Mouse (Mus musculus): ENCODE results near the gene Rep15. TPM values are rescaled to one million over a fixed set of nuclear protein-coding genes. Genes with fewer than 3 reads are reported as not detected.

The Rep15 gene
- polyA plus RNA-seq, 2 experiments, result 1.3 TPM

DNA sequence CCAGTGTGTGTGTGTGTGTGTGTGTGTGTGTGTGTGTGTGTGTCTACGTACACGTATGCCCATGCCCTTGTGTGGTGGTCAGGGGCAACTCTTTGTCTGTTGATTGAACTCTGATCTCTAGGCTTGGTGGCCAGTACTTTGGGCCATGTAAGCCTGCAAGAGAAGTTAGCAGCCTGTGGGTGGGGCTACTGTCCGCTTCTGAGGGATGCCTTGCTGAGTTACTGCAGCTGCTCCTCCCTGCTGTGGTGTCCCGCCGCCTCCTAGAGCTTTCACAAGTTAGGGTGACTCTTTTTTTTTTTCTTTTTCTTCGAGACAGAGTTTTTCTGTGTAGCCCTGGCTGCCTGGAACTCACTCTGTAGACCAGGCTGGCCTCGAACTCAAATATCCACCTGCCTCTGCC is 26.9 kb downstream of the Rep15 start:
- H3K4me3 ChIP-seq (replicated peaks; ENCODE audit: low read length), result no peak overlapping the region
- no peak overlapping the region for H3K4me2 ChIP-seq (replicated peaks; ENCODE audit: low read depth, low read length, severe bottlenecking)
- DNase-seq (ENCODE audit: low spot score), result no peak
- TF ChIP-seq POLR2A (IDR thresholded peaks at IDR 0.05; ENCODE audit: borderline replicate concordance, extremely low read depth, insufficient read depth, insufficient read length), result no peak
- no peak overlapping the region for H3K9ac ChIP-seq (ENCODE audit: low read depth, low read length, severe bottlenecking)
- H3K27ac ChIP-seq (replicated peaks; ENCODE audit: low read depth, low read length), result no peak overlapping the region
- H3K9me3 ChIP-seq (ENCODE audit: control insufficient read depth, low read length), result no peaks in the 10 kb centered on the region
- H3K27me3 ChIP-seq (ENCODE audit: control insufficient read depth, insufficient read depth, low read length), result no peaks in the 10 kb centered on the region
- H3K36me3 ChIP-seq (ENCODE audit: control insufficient read depth, insufficient read depth, low read length), result peaks cover 58% of the 10 kb centered on the region
- H3K4me1 ChIP-seq (ENCODE audit: control insufficient read depth, insufficient read depth, low read length), result peaks cover 7% of the 10 kb centered on the region; the same call in 1 of the 2 replicates
- 76% methylated on average over 7 of the region's 7 CpGs for WGBS
- ATAC-seq (ENCODE audit: low FRiP score, low read depth), result no peak

DNA sequence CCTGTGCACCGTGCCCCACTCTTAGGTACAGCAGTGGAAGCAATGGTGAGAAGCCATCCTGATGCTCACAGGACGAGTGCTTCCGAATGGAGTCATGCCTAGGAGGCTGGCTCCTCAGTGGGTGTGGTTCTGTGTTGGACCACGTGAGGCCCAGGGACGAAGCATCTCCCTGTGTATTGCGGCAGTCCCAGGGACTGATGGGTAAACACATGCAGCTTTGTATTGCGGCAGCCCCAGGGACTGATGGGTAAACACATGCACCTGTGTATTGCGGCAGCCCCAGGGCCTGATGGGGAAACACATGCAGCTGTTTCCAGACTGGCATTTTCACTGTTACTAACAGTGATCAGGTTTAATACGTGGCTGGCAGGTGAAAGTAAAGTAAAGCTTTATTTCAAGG is 29.2 kb downstream of the Rep15 start:
- DNase-seq (ENCODE audit: low spot score) (no peak), ATAC-seq (ENCODE audit: low FRiP score, low read depth) (no peak; the same call in 1 of the 2 replicates)
- no peak overlapping the region for H3K4me2 ChIP-seq (replicated peaks; ENCODE audit: low read depth, low read length, severe bottlenecking)
- no peaks in the 10 kb centered on the region for H3K27me3 ChIP-seq (ENCODE audit: control insufficient read depth, insufficient read depth, low read length)
- no peak overlapping the region for H3K4me3 ChIP-seq (replicated peaks; ENCODE audit: low read length)
- H3K9ac ChIP-seq (ENCODE audit: low read depth, low read length, severe bottlenecking), result no peak overlapping the region
- H3K4me1 ChIP-seq (ENCODE audit: control insufficient read depth, insufficient read depth, low read length), result peaks cover 10% of the 10 kb centered on the region
- no peak for TF ChIP-seq POLR2A (IDR thresholded peaks at IDR 0.05; ENCODE audit: borderline replicate concordance, extremely low read depth, insufficient read depth, insufficient read length)
- H3K27ac ChIP-seq (replicated peaks; ENCODE audit: low read depth, low read length), result no peak overlapping the region
- H3K36me3 ChIP-seq (ENCODE audit: control insufficient read depth, insufficient read depth, low read length), result peaks cover 48% of the 10 kb centered on the region
- WGBS, result 55% methylated on average over 9 of the region's 9 CpGs
- H3K9me3 ChIP-seq (ENCODE audit: control insufficient read depth, low read length), result no peaks in the 10 kb centered on the region

DNA sequence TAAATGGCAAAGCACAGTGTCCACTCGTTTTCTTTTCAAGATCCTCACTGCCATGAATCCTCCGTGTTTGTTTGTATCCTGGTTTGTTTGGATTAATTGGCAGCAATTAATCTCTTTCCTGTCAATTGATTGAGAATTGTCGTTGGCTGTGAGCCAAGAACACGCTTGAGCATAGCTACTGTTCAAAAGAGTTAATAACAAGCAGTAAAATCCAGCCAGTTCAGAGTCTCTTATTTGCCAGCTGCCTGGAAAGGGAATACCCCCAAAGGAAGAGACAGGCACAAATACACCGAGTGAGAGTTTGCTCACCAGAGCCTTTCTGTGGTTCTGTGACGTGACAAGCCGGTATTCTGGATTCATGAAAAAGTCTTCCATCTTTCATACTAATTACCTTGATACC is 29.6 kb downstream of the Rep15 start:
- H3K27me3 ChIP-seq (ENCODE audit: control insufficient read depth, insufficient read depth, low read length), result no peaks in the 10 kb centered on the region
- 38% methylated on average over 7 of the region's 7 CpGs for WGBS
- H3K36me3 ChIP-seq (ENCODE audit: control insufficient read depth, insufficient read depth, low read length), result peaks cover 51% of the 10 kb centered on the region
- no peak for TF ChIP-seq POLR2A (IDR thresholded peaks at IDR 0.05; ENCODE audit: borderline replicate concordance, extremely low read depth, insufficient read depth, insufficient read length)
- H3K9ac ChIP-seq (ENCODE audit: low read depth, low read length, severe bottlenecking), result no peak overlapping the region
- H3K4me2 ChIP-seq (replicated peaks; ENCODE audit: low read depth, low read length, severe bottlenecking), result no peak overlapping the region
- H3K4me3 ChIP-seq (replicated peaks; ENCODE audit: low read length), result no peak overlapping the region
- peak; percentile 6 for DNase-seq (ENCODE audit: low spot score)
- no peak overlapping the region for H3K27ac ChIP-seq (replicated peaks; ENCODE audit: low read depth, low read length)
- no peaks in the 10 kb centered on the region for H3K9me3 ChIP-seq (ENCODE audit: control insufficient read depth, low read length)
- H3K4me1 ChIP-seq (ENCODE audit: control insufficient read depth, insufficient read depth, low read length), result peaks cover 10% of the 10 kb centered on the region
- no peak; the same call in 1 of the 2 replicates for ATAC-seq (ENCODE audit: low FRiP score, low read depth)

DNA sequence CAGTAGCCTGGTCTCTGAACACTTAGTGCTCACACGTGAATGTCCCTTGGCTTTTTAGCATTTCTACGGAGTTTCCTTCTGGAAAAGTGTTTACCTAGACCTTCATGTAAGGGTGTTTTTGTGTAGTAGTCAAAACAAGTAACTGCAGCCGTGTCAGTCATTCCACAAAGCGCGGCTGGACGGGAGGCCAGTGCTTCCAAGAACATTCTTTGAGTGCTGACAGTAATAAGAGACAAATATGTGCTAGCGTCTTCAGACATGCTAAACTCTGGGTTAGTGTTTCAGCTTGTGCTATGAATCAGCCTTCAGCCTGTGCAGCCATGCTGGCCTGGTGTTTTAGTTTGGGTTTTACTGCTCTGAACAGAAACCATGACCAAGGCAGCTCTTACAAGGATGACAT is 30.3 kb downstream of the Rep15 start:
- H3K9me3 ChIP-seq (ENCODE audit: control insufficient read depth, low read length), result no peaks in the 10 kb centered on the region
- H3K36me3 ChIP-seq (ENCODE audit: control insufficient read depth, insufficient read depth, low read length), result peaks cover 55% of the 10 kb centered on the region
- DNase-seq (ENCODE audit: low spot score) (no peak), ATAC-seq (ENCODE audit: low FRiP score, low read depth) (no peak)
- H3K27ac ChIP-seq (replicated peaks; ENCODE audit: low read depth, low read length), result no peak overlapping the region
- H3K4me3 ChIP-seq (replicated peaks; ENCODE audit: low read length), result no peak overlapping the region
- no peak overlapping the region for H3K4me2 ChIP-seq (replicated peaks; ENCODE audit: low read depth, low read length, severe bottlenecking)
- TF ChIP-seq POLR2A (IDR thresholded peaks at IDR 0.05; ENCODE audit: borderline replicate concordance, extremely low read depth, insufficient read depth, insufficient read length), result no peak
- no peak overlapping the region for H3K9ac ChIP-seq (ENCODE audit: low read depth, low read length, severe bottlenecking)
- H3K27me3 ChIP-seq (ENCODE audit: control insufficient read depth, insufficient read depth, low read length), result no peaks in the 10 kb centered on the region
- H3K4me1 ChIP-seq (ENCODE audit: control insufficient read depth, insufficient read depth, low read length), result peaks cover 10% of the 10 kb centered on the region
- WGBS, result 65% methylated on average over 7 of the region's 7 CpGs

DNA sequence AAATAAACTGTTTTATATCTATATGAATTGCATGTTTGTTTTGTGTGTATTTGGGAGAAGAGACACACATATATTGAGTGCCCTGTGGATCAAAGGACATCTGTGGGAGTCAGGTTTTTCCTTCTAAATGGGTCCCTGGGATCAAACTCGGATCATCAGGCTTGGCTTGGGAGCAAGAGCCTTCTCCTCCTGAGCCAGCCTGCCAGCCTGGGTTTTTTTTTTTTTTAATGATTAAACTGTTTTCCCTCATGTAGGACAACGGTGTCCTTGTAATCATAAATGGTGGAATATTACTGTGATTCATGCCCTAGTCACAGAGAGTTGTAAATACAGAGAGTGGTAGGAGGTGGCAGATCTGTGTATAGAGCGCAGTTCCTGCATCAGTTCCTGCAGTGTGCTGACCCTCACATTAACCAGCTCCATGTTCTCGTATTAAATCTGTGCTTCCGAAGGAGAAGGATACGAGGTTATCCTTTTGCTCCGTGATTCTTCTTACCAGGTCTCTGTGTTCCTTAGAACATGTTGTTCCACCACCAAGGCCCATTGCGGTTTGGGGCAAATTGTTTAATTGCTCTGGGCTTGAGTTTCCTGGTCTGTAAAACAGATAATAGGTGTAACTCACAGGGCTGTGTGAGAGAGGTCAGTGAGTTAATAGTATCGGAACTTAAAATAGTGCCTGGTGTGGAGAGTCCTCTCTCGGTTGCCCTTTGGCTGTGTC is 32.0 kb downstream of the Rep15 start:
- no peaks in the 10 kb centered on the region for H3K9me3 ChIP-seq (ENCODE audit: control insufficient read depth, low read length)
- DNase-seq (ENCODE audit: low spot score) (no peak), ATAC-seq (ENCODE audit: low FRiP score, low read depth) (no peak)
- peaks cover 10% of the 10 kb centered on the region for H3K4me1 ChIP-seq (ENCODE audit: control insufficient read depth, insufficient read depth, low read length)
- no peaks in the 10 kb centered on the region for H3K27me3 ChIP-seq (ENCODE audit: control insufficient read depth, insufficient read depth, low read length)
- no peak overlapping the region for H3K4me2 ChIP-seq (replicated peaks; ENCODE audit: low read depth, low read length, severe bottlenecking)
- WGBS, result 68% methylated on average over 10 of the region's 10 CpGs
- peaks cover 57% of the 10 kb centered on the region for H3K36me3 ChIP-seq (ENCODE audit: control insufficient read depth, insufficient read depth, low read length)
- no peak overlapping the region for H3K27ac ChIP-seq (replicated peaks; ENCODE audit: low read depth, low read length)
- H3K9ac ChIP-seq (ENCODE audit: low read depth, low read length, severe bottlenecking), result no peak overlapping the region
- H3K4me3 ChIP-seq (replicated peaks; ENCODE audit: low read length), result no peak overlapping the region
- TF ChIP-seq POLR2A (IDR thresholded peaks at IDR 0.05; ENCODE audit: borderline replicate concordance, extremely low read depth, insufficient read depth, insufficient read length), result no peak
